Mouse (Mus musculus): ENCODE data around the gene Cebpg.

DNA sequence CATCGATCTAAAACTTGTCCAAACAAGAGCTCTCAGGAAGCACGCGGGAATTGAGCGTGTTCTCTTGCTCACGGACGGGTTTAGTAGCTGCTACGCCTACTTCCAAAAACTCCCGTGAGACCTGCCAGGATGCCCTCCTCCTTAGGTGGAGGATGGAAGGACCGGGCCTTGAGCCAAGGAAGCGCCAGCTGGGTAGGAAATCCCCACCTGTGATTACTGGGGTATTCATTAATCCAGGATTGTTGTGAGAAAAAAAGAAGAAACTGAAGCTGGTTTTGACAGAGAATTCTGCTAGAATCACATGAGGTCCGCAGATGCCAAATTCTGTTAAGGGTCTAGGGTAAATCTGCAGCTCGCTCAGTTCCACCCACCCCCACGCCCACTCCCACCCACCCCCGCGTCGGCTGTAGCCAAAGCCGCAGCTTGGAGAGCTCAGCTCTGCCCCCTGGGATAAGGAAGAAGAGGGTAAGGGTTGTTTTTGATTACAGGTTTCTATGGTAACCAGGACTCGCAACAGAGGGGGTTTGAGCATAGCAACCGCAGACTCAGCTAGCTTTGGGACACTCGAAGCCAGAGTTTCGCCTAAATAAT, 30.0 kb upstream of the Cebpg start:
- TF ChIP-seq GATA1 (IDR thresholded peaks at IDR 0.05; ENCODE audit: borderline replicate concordance, low read length) (no peak), FLI1 (IDR thresholded peaks at IDR 0.05; ENCODE audit: low read length) (no peak)
